Mouse (Mus musculus) A20 (cell line): ENCODE measurements around the gene Cd99l2.
"Not testable (repeated sequence)": the region's sequence is repeated elsewhere in the genome, so short reads cannot be mapped to it uniquely, and the experiment has no call there.

Experiments used
- DNase-seq: peaks from one replicate; pipeline ENCODE4 v3.0.0-alpha.2; 2011; ENCODE audit warnings: low read depth, low spot score

Gene Cd99l2

DNA sequence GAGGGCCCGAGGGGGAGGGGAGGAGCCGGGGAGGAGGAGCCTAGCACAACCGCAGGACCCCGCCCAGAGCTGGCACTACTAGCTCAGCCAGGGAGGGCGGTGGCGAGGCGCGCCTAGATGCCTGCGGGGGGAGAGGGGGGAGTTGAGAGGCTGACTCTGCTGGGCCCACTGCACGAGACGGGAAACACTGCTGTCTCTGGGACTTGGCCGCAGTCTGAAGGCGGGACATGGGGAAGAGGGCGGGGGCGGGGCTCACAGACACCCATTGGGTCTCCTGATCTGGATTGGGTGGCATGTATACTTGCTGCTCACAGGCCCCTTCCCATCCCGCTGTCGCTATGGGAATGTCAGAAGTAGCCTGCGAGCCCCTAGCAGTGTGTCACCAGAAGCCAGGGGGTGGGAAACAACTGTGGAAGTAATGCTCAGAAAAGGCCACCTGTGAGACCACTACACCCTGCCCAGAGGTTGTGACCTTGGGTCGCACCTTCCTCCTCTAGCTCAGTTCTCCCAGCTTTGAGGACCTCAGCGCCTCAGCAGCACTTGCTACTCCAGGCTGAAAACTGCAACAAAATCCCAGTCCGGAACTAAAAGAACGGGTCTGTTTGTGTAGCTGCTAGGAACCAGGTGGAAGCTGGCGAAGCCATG, at the start of gene Cd99l2:
TSS of gene Cd99l2 (minus strand) at position 216 of the 645 bp plus-strand sequence.
- peak; percentile 84 for DNase-seq

- DNase-seq, result no peak
Observed at GRCm38 (mm10) chrX:71540821-71541510, 48.3 kb upstream of the Cd99l2 start.

- no peak for DNase-seq
Observed at GRCm38 (mm10) chrX:71537791-71538190, 45.1 kb upstream of the Cd99l2 start.

DNA sequence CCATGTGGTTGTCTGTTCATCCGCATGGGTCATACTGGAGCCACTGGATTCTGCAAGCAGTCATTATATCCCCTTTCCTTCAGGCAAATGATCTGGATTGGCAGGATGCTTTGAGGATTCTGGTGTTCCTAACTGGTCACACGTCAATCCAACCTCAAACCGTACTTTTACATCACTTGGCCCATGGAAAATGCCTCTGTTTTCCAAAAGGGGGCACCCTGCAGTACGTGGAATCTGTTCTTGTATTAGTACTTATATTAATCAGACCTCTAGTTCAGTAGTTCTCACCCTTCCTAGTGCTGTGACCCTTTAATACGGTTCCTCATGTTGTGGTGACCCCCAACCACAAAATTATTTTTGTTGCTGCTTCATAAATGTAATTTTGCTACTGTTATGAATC, 41.5 kb upstream of the Cd99l2 start:
- DNase-seq, result no peak

DNA sequence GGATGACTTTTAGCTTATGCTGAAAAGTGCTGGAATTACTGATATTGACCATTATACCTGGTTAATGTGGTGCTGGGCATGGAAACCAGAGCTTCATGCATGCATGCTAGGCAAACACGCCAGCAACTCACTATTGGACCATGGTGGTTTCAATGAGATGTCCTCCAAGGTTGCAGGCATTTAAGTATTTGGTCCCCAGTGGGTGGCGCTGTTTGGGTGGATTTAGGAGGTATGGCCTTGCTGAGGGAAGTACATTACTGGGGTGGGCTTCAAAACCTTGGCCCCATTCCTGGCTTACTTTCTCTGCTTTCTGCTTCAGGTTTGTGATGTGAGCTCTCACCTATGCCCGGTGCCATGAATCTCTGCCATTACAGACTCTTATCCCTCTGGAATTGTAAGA, 40.0 kb upstream of the Cd99l2 start:
- DNase-seq, result peak; percentile 26

DNA sequence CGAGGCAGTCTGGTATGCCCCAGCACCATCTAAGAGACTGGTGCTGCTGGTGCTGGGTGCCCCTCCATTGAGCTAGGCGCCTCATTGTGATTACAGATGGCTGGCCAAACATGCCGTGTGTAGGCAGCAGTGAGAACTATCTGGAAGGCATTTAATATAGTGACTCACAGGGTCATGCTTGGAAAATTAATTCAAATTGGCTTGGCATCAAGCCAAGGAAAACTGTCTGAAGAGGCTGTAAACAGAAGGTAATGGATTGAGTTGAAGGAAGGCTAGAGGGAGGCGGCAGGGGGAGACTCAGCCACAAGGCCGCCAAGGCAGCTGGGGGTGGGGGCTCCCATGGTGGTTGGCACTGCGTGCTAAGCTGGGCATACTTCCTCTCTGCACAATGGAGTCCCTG, 36.0 kb upstream of the Cd99l2 start:
- no peak for DNase-seq

GRCm38 (mm10) chrX:71528150-71528549, 35.5 kb upstream of the Cd99l2 start:
- no peak for DNase-seq

DNA sequence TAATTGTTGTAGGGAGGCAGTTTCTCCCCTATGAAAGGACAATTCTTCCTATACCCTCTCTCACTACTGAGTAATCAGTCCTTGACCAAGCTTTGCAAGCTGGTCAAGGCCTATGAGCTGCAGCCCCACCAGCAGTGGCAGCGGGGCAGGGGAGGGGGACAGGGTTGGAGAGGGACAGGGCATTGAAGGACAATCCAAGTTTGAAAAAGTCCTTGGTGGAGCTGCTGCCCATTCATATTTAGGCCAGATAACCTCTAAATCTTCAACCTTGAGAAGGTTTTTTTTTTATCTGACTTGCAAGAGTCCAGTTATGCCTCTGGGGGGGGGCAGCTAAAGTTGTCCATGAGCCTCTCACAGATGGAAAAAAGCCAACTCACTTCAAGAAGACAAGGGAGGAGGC, 34.8 kb upstream of the Cd99l2 start:
- DNase-seq, result no peak

DNA sequence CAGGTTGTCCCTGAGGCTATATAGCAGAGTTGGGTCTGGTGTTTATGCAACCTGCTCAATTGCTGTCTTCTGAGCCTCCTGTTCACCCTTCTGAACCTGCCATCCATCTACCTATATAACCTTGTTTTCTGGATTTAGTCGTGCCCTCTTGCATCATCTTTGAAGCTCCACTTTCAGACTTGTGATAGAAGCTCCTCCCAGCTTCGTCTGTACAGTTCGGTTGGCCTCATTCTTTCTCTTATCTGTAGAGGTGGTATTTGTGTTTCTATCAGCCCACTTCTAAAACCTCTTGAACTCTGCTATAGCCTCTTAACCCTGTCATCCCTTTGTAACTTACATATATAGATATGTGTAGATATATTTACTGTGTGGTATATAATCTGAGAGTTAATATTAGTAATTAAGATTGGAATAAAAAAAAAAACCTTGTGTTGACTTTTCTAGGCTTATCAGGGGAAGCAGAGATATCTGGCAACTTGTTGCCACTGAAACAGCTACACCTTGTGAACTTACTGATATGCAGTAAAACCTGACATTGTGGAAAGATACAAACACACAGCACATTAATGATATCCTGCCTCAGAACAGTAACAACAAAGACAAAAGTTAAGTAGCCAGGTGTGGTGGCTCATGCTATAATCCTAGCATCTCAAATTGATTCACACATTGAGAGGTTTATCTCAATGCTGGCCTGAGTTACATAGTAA, 33.1 kb upstream of the Cd99l2 start:
- no peak for DNase-seq

DNA sequence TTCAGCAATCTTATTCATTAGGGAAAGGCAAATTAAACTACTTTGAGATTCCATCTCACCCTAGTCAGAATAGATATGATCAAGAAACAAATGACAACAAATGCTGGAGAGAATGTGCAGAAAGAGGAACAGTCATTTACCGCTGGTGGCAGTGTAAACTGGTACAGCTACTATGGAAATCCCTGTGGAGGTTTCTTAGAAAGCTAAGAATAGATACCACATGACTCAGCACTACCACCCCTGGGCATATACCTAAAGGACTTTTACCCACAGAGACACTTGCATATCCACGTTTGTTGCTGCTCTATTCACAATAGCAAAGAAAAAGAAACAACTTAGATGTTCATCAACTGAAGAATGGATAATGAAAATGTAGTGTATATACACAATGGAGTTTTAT, 31.7 kb upstream of the Cd99l2 start:
- no peak for DNase-seq

DNA sequence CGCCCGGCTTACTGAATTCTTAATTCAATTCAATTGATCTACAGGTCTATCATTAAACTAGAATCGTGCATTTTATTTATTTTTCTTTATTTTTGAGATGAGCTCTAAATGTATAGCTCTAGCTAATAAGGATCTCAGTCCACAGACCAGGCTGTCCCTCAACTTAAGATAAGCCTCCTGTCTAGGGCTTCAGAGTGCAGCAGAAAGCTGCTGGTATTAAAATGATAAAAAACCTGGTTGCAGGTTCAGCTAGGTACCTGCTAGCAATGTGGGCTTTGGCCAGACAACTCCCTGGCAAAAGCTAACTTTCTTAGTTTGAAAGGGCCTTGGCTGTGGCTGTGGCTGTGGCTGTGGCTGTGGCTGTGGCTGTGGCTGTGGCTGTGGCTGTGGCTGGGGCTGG, 30.2 kb upstream of the Cd99l2 start:
- no peak for DNase-seq

GRCm38 (mm10) chrX:71519252-71519651, 26.6 kb upstream of the Cd99l2 start:
- DNase-seq, result no peak

DNA sequence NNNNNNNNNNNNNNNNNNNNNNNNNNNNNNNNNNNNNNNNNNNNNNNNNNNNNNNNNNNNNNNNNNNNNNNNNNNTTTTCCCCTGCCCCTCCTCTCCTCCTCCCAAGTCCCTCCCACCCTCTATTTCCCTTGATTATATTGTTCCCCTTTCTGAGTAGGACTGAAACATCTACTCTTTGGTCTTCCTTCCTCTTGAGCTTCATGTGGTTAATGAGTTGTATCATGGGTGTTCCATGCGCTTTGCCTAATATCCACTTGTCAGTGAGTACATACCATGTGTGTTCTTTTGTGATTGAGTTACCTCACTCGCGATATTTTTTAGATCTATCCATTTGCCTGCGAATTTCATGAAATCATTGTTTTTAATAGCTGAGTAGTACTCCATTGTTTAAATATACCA, 13.9 kb upstream of the Cd99l2 start:
- DNase-seq, result not testable (repeated sequence)

DNA sequence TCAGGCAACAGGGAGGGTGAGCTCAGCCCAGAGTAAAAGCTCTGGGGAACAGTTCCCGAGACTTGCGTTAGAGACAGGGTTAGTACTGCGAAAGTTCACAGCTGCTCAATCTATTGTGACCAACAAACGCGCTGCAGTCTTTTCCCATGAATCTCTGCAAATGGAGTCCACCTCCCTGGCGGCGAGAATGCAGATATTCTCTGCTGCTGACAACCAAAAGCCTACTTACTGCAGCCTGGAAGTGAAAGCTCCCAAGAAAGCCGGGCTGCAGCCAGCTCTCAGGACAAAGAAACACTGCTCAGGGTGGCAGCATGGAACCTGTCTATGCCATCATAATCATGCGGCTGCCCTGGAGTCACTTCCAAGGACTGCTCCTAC, 619 bp upstream of the Cd99l2 start:
- no peak for DNase-seq

DNA sequence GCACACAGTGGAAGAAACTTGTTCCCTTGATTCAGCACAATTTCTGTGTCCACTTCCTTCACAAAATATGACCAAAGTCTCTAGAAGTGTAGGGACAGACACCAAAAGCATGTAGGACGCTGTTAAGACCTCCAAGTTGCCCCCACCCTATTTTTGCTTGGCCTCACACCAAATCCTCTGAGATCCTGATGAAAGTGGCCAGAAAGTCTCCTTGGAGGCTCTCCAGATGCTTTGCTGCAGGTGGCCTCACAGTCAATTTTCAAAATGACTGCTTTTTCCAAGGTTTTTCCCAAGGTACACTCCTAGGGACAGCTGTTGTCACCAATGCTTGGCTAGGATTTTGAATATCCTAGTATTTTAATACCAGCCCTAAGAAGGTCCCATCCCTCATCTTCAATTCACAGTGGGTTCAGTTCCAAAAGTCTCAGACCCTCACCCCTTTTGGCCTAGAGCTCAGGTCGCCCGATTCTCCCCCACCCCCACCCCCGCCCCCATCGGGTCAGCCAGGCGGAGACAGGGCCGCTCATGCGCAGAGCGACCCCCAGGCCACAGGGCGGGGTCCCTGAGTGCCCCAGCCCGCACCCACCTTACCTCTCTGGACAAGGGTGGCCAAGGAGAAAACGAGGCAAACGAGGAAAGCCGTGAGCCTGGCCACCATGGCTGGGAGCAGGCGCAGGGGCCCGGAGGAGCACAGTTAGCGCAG, 567 bp downstream of the Cd99l2 start:
- no peak for DNase-seq

GRCm38 (mm10) chrX:71489353-71489752, 3.3 kb downstream of the Cd99l2 start:
- DNase-seq, result peak; percentile 52

DNA sequence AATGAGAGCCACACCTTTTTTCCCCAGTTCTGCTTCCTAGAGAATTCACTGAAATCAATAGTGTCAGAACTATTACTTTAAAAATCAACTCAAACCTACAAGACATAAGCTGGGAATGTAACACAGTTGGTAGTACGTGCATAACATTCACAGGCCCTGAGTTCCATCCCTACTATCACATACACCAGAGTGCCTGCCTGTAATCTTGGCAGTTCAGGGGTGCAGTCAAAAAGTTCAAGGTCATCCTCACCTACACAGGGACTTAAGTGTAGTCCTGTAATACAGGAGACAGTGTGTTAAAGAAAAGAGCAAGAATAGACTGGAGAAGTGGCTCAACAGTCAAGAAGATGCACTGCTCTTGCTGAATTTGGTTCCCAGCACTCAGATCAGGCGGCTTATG, 10.4 kb downstream of the Cd99l2 start:
- DNase-seq, result no peak

- no peak for DNase-seq
Observed at GRCm38 (mm10) chrX:71475992-71476391, 16.7 kb downstream of the Cd99l2 start.

GRCm38 (mm10) chrX:71475497-71475896, 17.2 kb downstream of the Cd99l2 start:
- DNase-seq, result no peak

GRCm38 (mm10) chrX:71475084-71475483, 17.6 kb downstream of the Cd99l2 start:
- no peak for DNase-seq

DNA sequence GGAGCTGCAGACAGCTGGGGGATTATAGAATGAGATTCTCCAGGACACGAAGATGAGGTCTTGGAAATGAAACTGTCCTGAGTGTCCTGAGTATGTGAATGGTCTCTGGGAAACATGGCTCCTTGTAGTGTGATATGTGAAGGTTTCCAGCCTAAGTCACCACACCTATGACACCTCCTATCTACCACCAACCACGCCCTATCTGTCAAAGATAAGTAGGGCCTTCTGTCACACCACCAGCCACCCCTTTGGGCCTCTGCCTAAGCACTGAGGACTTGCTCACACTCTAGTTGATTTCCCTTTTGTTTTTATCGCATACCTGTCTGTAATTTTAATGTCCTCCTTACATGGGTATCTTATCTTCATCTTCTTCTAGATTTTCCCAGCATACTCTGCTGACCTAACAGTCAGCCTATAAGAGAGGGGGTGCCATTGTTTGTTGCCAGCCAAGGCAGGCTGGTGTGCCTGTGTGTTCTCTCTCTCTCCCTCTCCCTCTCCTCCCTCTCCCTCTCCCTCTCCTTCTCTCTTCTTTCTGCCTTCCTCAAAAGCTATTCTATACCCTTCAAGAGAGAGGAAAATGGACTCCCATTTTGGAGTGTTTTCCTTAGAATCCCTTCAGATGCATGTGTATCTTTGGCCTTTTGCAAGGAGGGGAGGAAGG, 18.2 kb downstream of the Cd99l2 start:
- DNase-seq, result no peak
